Mouse (Mus musculus): Measurements from ENCODE around the gene Xylt1. TPM values are rescaled to one million over a fixed set of nuclear protein-coding genes. Genes with fewer than 3 reads are reported as not detected.

Gene Xylt1
- total RNA-seq, 2 experiments from 2014 or later: 4.2 to 5.4 TPM

- intact Hi-C loops (cut with DNase I; ENCODE audit: low total_unique reads): no loop called here
- DNase-seq: no peak
Observed at GRCm38 (mm10) chr7:117575417-117575816, 194.6 kb downstream of the Xylt1 start.

DNA sequence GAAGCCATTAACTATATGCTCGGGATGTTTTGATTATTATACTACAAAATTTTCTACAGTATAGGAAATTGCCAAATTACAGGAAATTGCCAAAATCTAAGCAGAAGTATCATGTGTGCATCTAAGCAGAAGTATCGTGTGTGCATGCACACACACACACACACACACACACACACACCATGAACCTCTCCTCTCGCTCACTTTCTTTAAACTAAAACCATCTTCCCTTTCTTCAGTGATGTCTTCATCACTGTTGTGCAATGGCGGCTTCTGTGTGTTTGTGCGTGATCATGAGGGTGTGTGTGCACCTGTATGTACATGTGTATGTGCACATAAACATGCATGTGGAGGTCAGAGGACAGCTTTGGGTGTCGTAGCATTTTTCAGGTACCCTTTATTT, 196.3 kb downstream of the Xylt1 start:
- intact Hi-C loops (cut with DNase I; ENCODE audit: low total_unique reads): no loop called here
- no peak for DNase-seq

GRCm38 (mm10) chr7:117585164-117585563, 204.4 kb downstream of the Xylt1 start:
- intact Hi-C loops (cut with DNase I; ENCODE audit: low total_unique reads): no loop called here
- no peak for DNase-seq

- no peak for DNase-seq
- intact Hi-C loops (cut with DNase I; ENCODE audit: low total_unique reads): no loop called here
Observed at GRCm38 (mm10) chr7:117586811-117587210, 206.0 kb downstream of the Xylt1 start.

DNA sequence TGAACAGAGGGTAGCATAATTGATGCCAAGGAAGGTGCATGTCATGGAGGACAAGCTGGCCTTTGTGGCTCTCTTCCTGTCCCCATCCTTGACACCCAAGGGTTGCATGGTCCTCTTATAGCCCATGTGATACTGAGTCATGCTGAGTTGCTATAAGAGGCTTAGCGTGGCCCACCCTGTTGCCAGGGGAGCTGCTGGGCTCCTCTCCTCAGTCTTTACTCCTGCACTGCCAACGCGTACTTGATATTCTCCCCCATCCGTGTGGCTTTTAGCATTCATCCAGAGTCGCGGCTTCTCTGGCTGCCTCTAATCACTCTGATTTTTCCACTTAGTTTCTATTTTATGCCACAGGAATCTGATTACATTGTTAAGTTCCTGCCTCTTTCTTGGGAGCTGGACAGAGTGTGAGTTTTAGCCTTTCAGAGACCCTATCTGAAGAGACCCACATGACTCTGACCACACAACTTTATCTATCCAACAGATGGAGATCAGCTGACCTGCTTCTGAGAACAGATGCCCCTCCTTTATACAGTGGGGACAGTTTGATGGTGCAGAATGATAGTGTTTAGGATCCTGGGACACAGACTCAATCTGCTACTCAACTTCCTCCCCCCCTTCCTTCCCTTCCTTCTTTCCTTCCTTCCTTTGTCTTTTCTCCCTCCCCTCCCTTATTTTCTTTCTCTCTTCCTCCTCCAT, 206.6 kb downstream of the Xylt1 start:
- DNase-seq: no peak
- intact Hi-C loops (cut with DNase I; ENCODE audit: low total_unique reads): no loop called here

DNA sequence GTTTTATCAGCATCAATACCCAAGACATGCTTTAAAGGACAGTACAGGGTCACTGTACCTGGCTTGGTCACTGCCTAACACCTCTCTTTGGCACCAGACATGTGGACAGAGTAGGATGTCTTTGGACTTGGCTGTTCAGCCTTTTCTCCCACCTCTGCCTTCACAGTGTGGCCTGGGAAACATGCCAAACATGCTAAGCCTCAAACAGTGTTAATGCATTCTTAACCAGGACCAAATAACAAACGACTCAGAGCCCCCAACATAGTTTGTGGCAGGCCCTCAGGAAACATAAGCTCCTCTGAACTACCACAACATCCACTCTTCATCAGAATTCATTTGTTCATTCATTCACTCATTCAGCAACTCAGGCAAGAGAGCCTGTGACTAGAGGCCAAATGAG, 207.6 kb downstream of the Xylt1 start:
- intact Hi-C loops (cut with DNase I; ENCODE audit: low total_unique reads): no loop called here
- no peak for DNase-seq

DNA sequence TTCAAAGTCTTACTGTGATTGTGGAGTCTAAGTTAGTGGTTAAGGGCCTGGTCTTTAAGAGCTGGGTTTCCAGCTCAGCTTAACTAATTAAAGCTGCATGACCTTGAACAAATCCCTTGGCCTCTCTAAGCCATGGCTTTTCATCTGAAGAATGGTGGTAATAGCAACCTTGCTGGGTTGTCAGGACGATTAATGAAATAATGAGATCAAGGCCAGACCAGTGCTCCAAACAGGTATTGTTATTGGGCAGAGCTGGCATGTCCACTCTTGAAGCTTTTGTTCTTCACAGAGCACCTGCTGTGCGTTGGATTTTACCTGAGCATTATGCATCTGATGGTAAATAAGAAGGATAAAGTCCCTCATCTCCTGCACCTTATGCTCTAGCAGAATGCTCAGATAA, 208.6 kb downstream of the Xylt1 start:
- DNase-seq: no peak
- intact Hi-C loops (cut with DNase I; ENCODE audit: low total_unique reads): no loop called here

DNA sequence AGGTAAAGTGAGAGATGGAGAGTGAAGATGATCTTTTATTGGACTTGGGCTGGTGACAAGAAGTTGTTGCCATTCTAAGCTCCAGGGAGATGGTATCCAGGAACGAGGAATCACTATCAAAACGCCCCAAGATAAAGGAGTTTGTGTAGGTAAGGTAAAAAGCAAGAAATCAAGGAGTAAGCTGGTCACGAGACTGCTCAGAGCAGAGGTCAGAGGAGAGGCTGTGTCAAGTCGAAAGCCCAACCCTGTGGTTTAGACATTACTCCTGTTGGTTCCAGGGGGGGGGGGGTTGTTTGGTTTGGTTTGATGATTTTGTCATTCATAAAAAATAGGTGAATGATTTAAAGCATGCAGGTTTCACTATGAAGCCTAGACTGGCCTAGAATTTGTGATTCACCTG, 209.0 kb downstream of the Xylt1 start:
- DNase-seq: no peak
- intact Hi-C loops (cut with DNase I; ENCODE audit: low total_unique reads): no loop called here

- intact Hi-C loops (cut with DNase I; ENCODE audit: low total_unique reads): no loop called here
- no peak for DNase-seq
Observed at GRCm38 (mm10) chr7:117594191-117594590, 213.4 kb downstream of the Xylt1 start.

DNA sequence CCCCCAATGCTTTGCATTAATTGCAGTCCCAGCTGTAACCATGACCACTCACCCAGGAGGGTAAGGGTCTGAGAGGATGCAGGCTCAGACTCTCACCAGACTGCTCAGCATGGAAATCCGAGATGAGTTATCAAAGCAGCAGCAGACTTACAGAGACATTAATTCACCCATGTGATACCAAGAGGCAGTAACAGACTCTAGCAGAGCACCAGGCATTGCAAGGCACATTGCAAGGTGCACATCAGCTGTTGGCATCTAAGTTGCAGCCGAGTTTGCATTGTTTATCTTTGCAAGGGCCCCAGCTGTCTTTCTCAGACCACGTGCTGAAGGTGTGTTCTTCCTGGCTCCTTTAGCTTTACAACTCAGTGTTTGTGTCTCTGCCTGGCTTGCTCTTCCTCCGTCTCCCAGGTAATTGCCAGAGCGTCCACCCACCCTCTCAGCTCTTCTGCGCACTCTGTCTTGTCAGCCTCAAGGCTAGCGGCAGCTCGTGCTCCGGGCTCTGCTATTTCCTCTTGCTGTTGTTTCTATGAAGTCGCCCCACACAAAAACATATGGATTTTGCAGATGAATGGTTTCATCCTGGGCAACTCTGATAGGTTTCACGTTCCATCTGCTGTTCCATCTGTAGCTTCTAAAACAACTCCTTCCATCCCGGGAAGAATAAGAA, 214.4 kb downstream of the Xylt1 start:
- intact Hi-C loops (cut with DNase I; ENCODE audit: low total_unique reads): no loop called here
- DNase-seq: no peak

DNA sequence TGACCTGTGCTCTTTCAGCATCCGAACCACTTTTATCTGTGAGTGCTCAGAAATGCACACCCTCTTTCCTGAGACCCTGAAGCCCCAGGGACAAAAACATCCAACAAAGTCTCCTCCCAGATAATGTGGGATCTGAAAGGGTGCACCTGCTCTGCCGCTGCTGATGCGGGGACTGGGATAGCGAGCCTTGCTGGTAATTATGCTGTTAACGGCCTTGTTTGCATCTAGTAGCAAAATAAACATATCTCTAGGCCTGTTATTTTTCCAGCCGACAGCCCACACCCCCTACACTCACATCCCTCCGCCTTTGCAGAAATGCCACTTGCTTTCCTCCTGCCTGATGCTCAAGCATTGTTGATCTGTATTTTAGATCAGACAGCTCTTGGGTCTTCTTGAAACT, 219.7 kb downstream of the Xylt1 start:
- DNase-seq: no peak
- intact Hi-C loops (cut with DNase I; ENCODE audit: low total_unique reads): no loop called here

DNA sequence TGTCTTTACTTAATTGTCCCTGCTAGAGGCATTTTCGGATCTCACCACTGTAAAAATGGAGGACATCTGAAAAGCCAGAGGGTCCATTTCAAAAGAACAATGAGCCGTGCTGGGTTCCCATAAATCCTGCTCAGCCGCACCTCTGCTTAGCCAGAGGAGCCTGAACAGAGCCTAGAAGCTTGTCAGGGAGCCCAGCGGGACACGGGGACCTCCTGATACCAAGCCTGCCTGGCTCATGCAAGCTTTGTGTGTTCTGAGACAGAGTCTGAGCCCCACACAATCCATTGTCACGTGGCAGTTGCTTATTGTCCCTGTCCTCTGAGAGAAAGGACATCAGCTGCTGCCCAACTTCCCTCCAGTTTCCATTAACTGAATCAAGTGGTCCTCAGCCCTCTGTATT, 229.7 kb downstream of the Xylt1 start:
- intact Hi-C loops (cut with DNase I; ENCODE audit: low total_unique reads): no loop called here
- no peak for DNase-seq

- no peak for DNase-seq
- intact Hi-C loops (cut with DNase I; ENCODE audit: low total_unique reads): no loop called here
Observed at GRCm38 (mm10) chr7:117612788-117613473, 232.2 kb downstream of the Xylt1 start.

- DNase-seq: no peak
- intact Hi-C loops (cut with DNase I; ENCODE audit: low total_unique reads): no loop called here
Observed at GRCm38 (mm10) chr7:117613796-117614195, 233.0 kb downstream of the Xylt1 start.

DNA sequence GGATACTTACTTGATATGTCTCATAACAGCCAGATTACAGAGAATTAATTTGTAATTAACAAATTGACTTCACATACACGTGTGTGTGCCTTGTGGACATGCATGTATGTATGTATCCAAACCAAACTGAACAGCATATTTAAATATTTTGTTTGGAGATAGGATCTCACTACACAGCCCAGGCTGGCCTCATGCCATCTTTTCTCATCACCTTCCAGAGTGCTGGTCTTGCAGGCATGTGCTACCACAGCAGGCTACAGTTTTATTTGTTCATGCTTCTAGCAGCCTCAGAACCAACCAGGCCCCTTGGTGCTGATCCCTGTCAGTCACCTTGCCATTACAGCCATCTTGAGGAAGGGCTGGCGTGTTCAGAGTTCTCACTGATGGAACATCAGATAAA, 233.6 kb downstream of the Xylt1 start:
- intact Hi-C loops (cut with DNase I; ENCODE audit: low total_unique reads): no loop called here
- no peak for DNase-seq

DNA sequence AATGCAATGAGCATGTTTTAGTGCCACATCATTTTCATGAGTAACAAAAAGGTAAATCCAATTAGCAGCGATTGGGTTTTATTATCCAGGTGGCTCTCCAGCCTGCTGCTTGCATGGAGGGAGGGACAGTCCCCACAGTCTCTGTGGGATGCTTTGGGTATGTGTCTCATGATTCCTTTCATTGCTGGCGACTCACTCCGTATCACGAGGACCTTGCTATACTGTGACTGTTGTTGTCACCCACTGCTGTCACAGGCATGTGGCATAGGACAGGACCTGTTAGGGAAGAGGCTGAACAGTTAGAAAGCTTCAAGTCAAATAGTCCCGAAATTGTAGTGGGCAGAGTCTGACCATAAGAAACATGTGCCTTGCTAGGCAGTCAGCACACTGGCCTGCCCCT, 234.1 kb downstream of the Xylt1 start:
- DNase-seq: no peak
- intact Hi-C loops (cut with DNase I; ENCODE audit: low total_unique reads): no loop called here

- no peak for DNase-seq
- intact Hi-C loops (cut with DNase I; ENCODE audit: low total_unique reads): no loop called here
Observed at GRCm38 (mm10) chr7:117616277-117616676, 235.5 kb downstream of the Xylt1 start.

- intact Hi-C loops (cut with DNase I; ENCODE audit: low total_unique reads): no loop called here
- DNase-seq: no peak
Observed at GRCm38 (mm10) chr7:117618715-117619150, 238.0 kb downstream of the Xylt1 start.

GRCm38 (mm10) chr7:117621566-117621965, 240.8 kb downstream of the Xylt1 start:
- DNase-seq: no peak
- intact Hi-C loops (cut with DNase I; ENCODE audit: low total_unique reads): loop anchor here (5.0 to 10.0 kb wide), 2 partner anchors 244 to 317 kb away; no protein-coding TSS in a partner anchor

- intact Hi-C loops (cut with DNase I; ENCODE audit: low total_unique reads): loop anchor here (5.0 to 10.0 kb wide), 2 partner anchors 245 to 318 kb away; no protein-coding TSS in a partner anchor
- peak; percentile 44 for DNase-seq
Observed at GRCm38 (mm10) chr7:117622769-117623168, 242.0 kb downstream of the Xylt1 start.

- DNase-seq: no peak
- intact Hi-C loops (cut with DNase I; ENCODE audit: low total_unique reads): loop anchor here (10.0 kb wide), 1 partner anchor 324 kb away; no protein-coding TSS in a partner anchor
Observed at GRCm38 (mm10) chr7:117628791-117629190, 248.0 kb downstream of the Xylt1 start.

All from gastrocnemius, postnatal 14 days (tissue).